Mouse (Mus musculus) stomach, postnatal 0 days (tissue): ENCODE results near the gene Ccdc93.

ENCODE experiments used
- CTCF ChIP-seq: IDR thresholded peaks from 2 replicates; pipeline ENCODE4 v1.5.1; 2016; ENCODE audit warnings: antibody characterized with exemption, low read depth, mild to moderate bottlenecking, moderate library complexity
- EP300 ChIP-seq: optimal IDR thresholded peaks from 2 replicates; pipeline ENCODE3; 2016; ENCODE audit warnings: antibody characterized with exemption

DNA sequence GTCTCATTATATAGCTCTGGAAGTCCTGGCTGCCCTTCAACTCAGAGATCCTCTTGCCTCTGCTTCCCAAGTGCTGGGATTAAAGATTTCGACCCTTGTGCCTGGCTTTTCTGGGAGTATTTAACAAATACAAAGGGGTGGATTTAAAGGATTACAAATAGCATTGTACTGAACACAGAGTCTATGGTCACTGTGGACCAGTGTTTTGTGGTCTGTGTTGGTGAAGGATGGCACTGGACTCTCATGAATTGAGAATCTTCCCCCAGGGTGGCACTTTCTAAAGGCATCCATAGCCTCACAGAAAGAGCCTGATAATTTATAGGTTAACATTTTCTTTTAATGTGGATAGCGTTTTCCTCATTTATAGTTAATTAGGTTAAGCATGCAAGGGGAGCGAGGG lies 49.3 kb upstream of the Ccdc93 start:
- no peak for TF ChIP-seq CTCF
- no peak for TF ChIP-seq EP300
